ENCODE assay signal across 12 mouse cellular contexts in the genomic region with DNA sequence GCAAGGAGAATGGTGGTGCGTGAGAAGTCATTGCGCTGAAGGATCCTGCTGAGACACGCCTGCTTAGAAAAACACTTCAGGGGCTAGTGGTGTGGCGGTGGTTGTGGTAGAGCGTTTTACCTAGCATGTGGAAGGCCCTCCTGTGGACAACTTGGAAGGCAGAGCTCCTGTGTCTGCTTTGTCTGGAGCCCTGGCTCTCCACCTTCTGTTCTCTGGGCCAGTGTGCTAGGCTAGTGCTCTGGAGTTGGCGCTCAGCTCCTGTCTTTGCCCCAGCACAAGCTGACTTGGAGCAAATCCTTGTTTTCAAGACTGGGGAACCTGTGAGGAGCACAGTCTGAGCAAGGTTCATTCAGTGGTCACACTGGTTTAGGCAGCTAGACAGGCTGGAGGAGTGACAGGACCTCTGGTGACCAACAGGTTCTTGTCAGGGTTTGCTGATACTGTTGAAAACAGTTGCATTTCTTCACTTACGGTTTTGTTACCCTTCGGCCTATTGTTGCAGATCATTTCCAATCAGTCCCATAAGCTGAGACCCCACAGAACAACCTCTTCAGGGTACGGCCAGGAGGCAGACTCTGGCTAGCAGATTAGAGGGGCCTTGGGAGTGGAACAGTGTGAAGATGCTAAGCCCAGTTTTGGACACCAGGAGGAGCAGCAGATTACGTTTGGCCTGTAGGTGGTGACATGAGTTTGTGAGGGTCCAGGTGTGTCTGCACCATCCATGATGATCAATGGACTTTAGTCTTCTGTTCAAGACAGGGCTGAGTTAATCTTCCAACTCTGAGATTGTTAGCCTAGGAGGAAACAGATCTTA. TPM values are rescaled to one million over a fixed set of nuclear protein-coding genes. Genes with fewer than 3 reads are reported as not detected.
DNase-seq lines count a peak whose midpoint lies in the region; ATAC-seq and TF ChIP-seq lines count a peak whose summit lies in the region.
"Had no signal": no experiment of that assay in that cellular context is flagged by ENCODE, and none has a peak within 500 bp of the region (broad histone marks: within the 10 kb centered on the region; RNA-seq: fewer than 3 reads in every experiment).

No protein-coding gene starts in this region.

- ATAC-seq in forebrain, postnatal 0 days = no peak
- ATAC-seq in megakaryocyte-erythroid progenitor cell, adult 5-6 weeks (replicated peaks; ENCODE audit: low FRiP score, low TSS enrichment, poor library complexity, severe bottlenecking) = peak; percentile 81

- H3K4me2 ChIP-seq in forebrain, postnatal 0 days (ENCODE audit: low read depth) = no peak overlapping the region
- H3K4me2 ChIP-seq: forebrain, embryonic 12.5 days; stomach, embryonic 15.5 days had no signal

- H3K4me3 ChIP-seq in forebrain, postnatal 0 days (ENCODE audit: low read depth, low read length) = no peak overlapping the region
- no peak overlapping the region for H3K4me3 ChIP-seq in forebrain, embryonic 10.5 days
- no peak overlapping the region for H3K4me3 ChIP-seq in spleen, adult 2 months (ENCODE audit: extremely low read depth, insufficient read depth, insufficient read length)
- H3K4me3 ChIP-seq: forebrain, embryonic 12.5 days; hindbrain, embryonic 10.5 days; stomach, embryonic 15.5 days had no signal

- no peak overlapping the region for H3K27ac ChIP-seq in forebrain, postnatal 0 days (ENCODE audit: low read depth, low read length)
- no peak overlapping the region for H3K27ac ChIP-seq in forebrain, embryonic 10.5 days
- no peak overlapping the region for H3K27ac ChIP-seq in spleen, adult 2 months (ENCODE audit: insufficient read depth, low read length)
- H3K27ac ChIP-seq: forebrain, embryonic 12.5 days; hindbrain, embryonic 10.5 days; stomach, embryonic 15.5 days had no signal

- no peak for TF ChIP-seq POLR2A in spleen, adult 2 months (IDR thresholded peaks at IDR 0.05; ENCODE audit: low read depth, low read length)

- H3K36me3 ChIP-seq in forebrain, postnatal 0 days (ENCODE audit: insufficient read depth) = peaks cover 13% of the 10 kb centered on the region; the same call in 1 of the 2 replicates
- peaks cover 65% of the 10 kb centered on the region for H3K36me3 ChIP-seq in forebrain, embryonic 10.5 days (replicated peaks)
- peaks cover 5% of the 10 kb centered on the region; the same call in 1 of the 2 replicates for H3K36me3 ChIP-seq in spleen, adult 2 months (ENCODE audit: control insufficient read depth, insufficient read depth, low read length)
- H3K36me3 ChIP-seq: stomach, embryonic 15.5 days had no signal

- TF ChIP-seq CTCF in forebrain, postnatal 0 days (IDR thresholded peaks at IDR 0.05; ENCODE audit: low read depth) = peak; percentile 46
- peak; percentile 30; the same call in 1 of the 2 replicates for TF ChIP-seq CTCF in spleen, adult 2 months (IDR thresholded peaks at IDR 0.05; ENCODE audit: extremely low read depth, insufficient read depth, insufficient read length, insufficient replicate concordance)

- no peak for DNase-seq in forebrain, postnatal 0 days
- DNase-seq in forebrain, embryonic 10.5 days (ENCODE audit: extremely low spot score, low spot score) = no peak
- DNase-seq in spleen, adult 2 months (ENCODE audit: low read depth in 1 of 2, low spot score in 2 of 2) = no peak
- DNase-seq in spleen, adult 18-20 months = no peak
- DNase-seq in cerebellum, postnatal 36 days = peak; percentile 53 to 55
- no peak for DNase-seq in adrenal gland, adult 8-10 months
- DNase-seq in adrenal gland, postnatal 10 days = no peak
- DNase-seq: adrenal gland, postnatal 25 days had no signal

- 86% methylated on average over 10 of the region's 10 CpGs for WGBS in forebrain, postnatal 0 days
- 92% methylated on average over 10 of the region's 10 CpGs for whole genome bisulfite sequencing in forebrain, embryonic 10.5 days
- WGBS in spleen, adult 2 months = 92% methylated on average over 10 of the region's 10 CpGs

- no peaks in the 10 kb centered on the region for H3K27me3 ChIP-seq in forebrain, postnatal 0 days (ENCODE audit: insufficient read depth, low read length)
- H3K27me3 ChIP-seq in forebrain, embryonic 10.5 days (ENCODE audit: poor library complexity, severe bottlenecking) = no peaks in the 10 kb centered on the region
- H3K27me3 ChIP-seq in spleen, adult 2 months (ENCODE audit: control insufficient read depth, insufficient read depth, low read length) = no peaks in the 10 kb centered on the region
- H3K27me3 ChIP-seq: forebrain, embryonic 12.5 days; stomach, embryonic 15.5 days had no signal

- H3K4me1 ChIP-seq in forebrain, postnatal 0 days (ENCODE audit: insufficient read depth) = no peaks in the 10 kb centered on the region
- peaks cover 10% of the 10 kb centered on the region for H3K4me1 ChIP-seq in forebrain, embryonic 10.5 days
- peaks cover 4% of the 10 kb centered on the region; the same call in 1 of the 2 replicates for H3K4me1 ChIP-seq in spleen, adult 2 months (ENCODE audit: control insufficient read depth, insufficient read depth, insufficient read length)
- H3K4me1 ChIP-seq: stomach, embryonic 15.5 days had no signal

- no peak overlapping the region for H3K9ac ChIP-seq in forebrain, postnatal 0 days
- H3K9ac ChIP-seq: forebrain, embryonic 12.5 days; stomach, embryonic 15.5 days had no signal

- no peaks in the 10 kb centered on the region for H3K9me3 ChIP-seq in forebrain, postnatal 0 days (ENCODE audit: low read length)
- no peaks in the 10 kb centered on the region for H3K9me3 ChIP-seq in forebrain, embryonic 10.5 days
- H3K9me3 ChIP-seq: forebrain, embryonic 12.5 days; hindbrain, embryonic 10.5 days; stomach, embryonic 15.5 days had no signal

RNA-seq across cellular contexts. Expression of gene Sun1, which starts 8.6 kb away (rescaled TPM):
- 72.6 and 84.8 TPM in 2 replicates for total RNA-seq in forebrain, postnatal 0 days (2014; rRNA removed)
- 22.7 and 34.5 TPM in 2 replicates for polyA plus RNA-seq in forebrain, postnatal 0 days (2015; fragmentation: Nextera tagmentation; extraction: Ambion mirVana)
- 52.9 and 53.8 TPM in 2 replicates for polyA plus RNA-seq in forebrain, embryonic 10.5 days (2016; fragmentation: Nextera tagmentation; extraction: Ambion mirVana)
- 23.8 and 24.7 TPM in 2 replicates for polyA plus RNA-seq in spleen, adult 2 months (2012; rRNA removed)
- 89.3 and 93.2 TPM in 2 replicates for total RNA-seq in megakaryocyte-erythroid progenitor cell, adult 5-6 weeks (2014; fragmentation: Nextera tagmentation)
- total RNA-seq in megakaryocyte-erythroid progenitor cell, adult 5-6 weeks (2017) = 72.3 and 92.9 TPM in 2 replicates
- total RNA-seq in adrenal gland, adult 8-10 months (2022) = 100 to 1,000 TPM in 3 of 4 experiments, 10 to 100 TPM in 1; 86.6 to 128 (median 111) TPM
- total RNA-seq in adrenal gland, postnatal 10 days (2021) = 10 to 100 TPM; 59.5 to 78.6 TPM

RNA-seq across cellular contexts. Expression of gene Get4, which starts 43.0 kb away (rescaled TPM):
- 46.2 and 48.8 TPM in 2 replicates for total RNA-seq in forebrain, postnatal 0 days (2014; rRNA removed)
- polyA plus RNA-seq in forebrain, postnatal 0 days (2015; fragmentation: Nextera tagmentation; extraction: Ambion mirVana) = 139 and 156 TPM in 2 replicates
- polyA plus RNA-seq in forebrain, embryonic 10.5 days (2016; fragmentation: Nextera tagmentation; extraction: Ambion mirVana) = 187 and 188 TPM in 2 replicates
- polyA plus RNA-seq in spleen, adult 2 months (2012; rRNA removed) = 91.4 and 137 TPM in 2 replicates
- 57.7 and 80.8 TPM in 2 replicates for total RNA-seq in megakaryocyte-erythroid progenitor cell, adult 5-6 weeks (2014; fragmentation: Nextera tagmentation)
- 19.5 and 38.6 TPM in 2 replicates for total RNA-seq in megakaryocyte-erythroid progenitor cell, adult 5-6 weeks (2017)
- 100 to 1,000 TPM in 2 of 4 experiments, 10 to 100 TPM in 2; 96.6 to 112 (median 101) TPM for total RNA-seq in adrenal gland, adult 8-10 months (2022)
- total RNA-seq in adrenal gland, postnatal 10 days (2021) = 10 to 100 TPM; 69.6 to 82.9 TPM

RNA-seq across cellular contexts. Expression of gene Dnaaf5, which starts 59.1 kb away (rescaled TPM):
- 9.4 and 12.5 TPM in 2 replicates for total RNA-seq in forebrain, postnatal 0 days (2014; rRNA removed)
- 2.0 and 2.6 TPM in 2 replicates for polyA plus RNA-seq in forebrain, postnatal 0 days (2015; fragmentation: Nextera tagmentation; extraction: Ambion mirVana)
- polyA plus RNA-seq in forebrain, embryonic 10.5 days (2016; fragmentation: Nextera tagmentation; extraction: Ambion mirVana) = 8.0 and 9.9 TPM in 2 replicates
- 15.9 and 27.4 TPM in 2 replicates for polyA plus RNA-seq in spleen, adult 2 months (2012; rRNA removed)
- 21.5 and 23.3 TPM in 2 replicates for total RNA-seq in megakaryocyte-erythroid progenitor cell, adult 5-6 weeks (2014; fragmentation: Nextera tagmentation)
- 8.3 and 9.5 TPM in 2 replicates for total RNA-seq in megakaryocyte-erythroid progenitor cell, adult 5-6 weeks (2017)
- total RNA-seq in adrenal gland, adult 8-10 months (2022) = 10 to 100 TPM; 21.7 to 24.3 (median 22.7) TPM
- 10 to 100 TPM; 15.9 to 19.1 TPM for total RNA-seq in adrenal gland, postnatal 10 days (2021)

RNA-seq across cellular contexts. Expression of gene Prkar1b, which starts 59.3 kb away (rescaled TPM):
- total RNA-seq in forebrain, postnatal 0 days (2014; rRNA removed) = 253 and 303 TPM in 2 replicates
- 361 and 392 TPM in 2 replicates for polyA plus RNA-seq in forebrain, postnatal 0 days (2015; fragmentation: Nextera tagmentation; extraction: Ambion mirVana)
- 3.3 and 5.1 TPM in 2 replicates for polyA plus RNA-seq in forebrain, embryonic 10.5 days (2016; fragmentation: Nextera tagmentation; extraction: Ambion mirVana)
- 6.4 and 9.4 TPM in 2 replicates for polyA plus RNA-seq in spleen, adult 2 months (2012; rRNA removed)
- total RNA-seq in megakaryocyte-erythroid progenitor cell, adult 5-6 weeks (2014; fragmentation: Nextera tagmentation) = 3.1 TPM in 1 of 2 replicates, not detected in the other
- total RNA-seq in megakaryocyte-erythroid progenitor cell, adult 5-6 weeks (2017) = not detected in 2 replicates
- 10 to 100 TPM; 38.5 to 62.4 (median 55.9) TPM for total RNA-seq in adrenal gland, adult 8-10 months (2022)
- total RNA-seq in adrenal gland, postnatal 10 days (2021) = 10 to 100 TPM; 14.9 to 24.9 TPM

Comparison
In these comparisons a context has a peak if more than half of its experiments do, and no peak if none do; other contexts are left out.
1. DNase-seq: peak in cerebellum, postnatal 36 days (2 of 2); none in forebrain, postnatal 0 days (single experiment), forebrain, embryonic 10.5 days (single experiment), spleen, adult 2 months (0 of 2), spleen, adult 18-20 months (0 of 2), adrenal gland, adult 8-10 months (single experiment) and adrenal gland, postnatal 10 days (single experiment).